8 mouse cellular contexts compared by ENCODE assay signal in genomic region chr7:120727581-120727980, GRCm38 (mm10). TPM values are rescaled to one million over a fixed set of nuclear protein-coding genes. Genes with fewer than 3 reads are reported as not detected.
A peak's percentile ranks its signal among the peaks of the same experiment; 100 is the strongest.
DNase-seq lines count a peak whose midpoint lies in the region; ATAC-seq lines count a peak whose summit lies in the region.

No protein-coding gene starts in this region.

- H3K27ac ChIP-seq in midbrain, embryonic 14.5 days (replicated peaks; ENCODE audit: low read depth, low read length), result no peak overlapping the region
- no peak overlapping the region for H3K27ac ChIP-seq in midbrain, embryonic 15.5 days

- no peaks in the 10 kb centered on the region for H3K9me3 ChIP-seq in midbrain, embryonic 14.5 days (ENCODE audit: control insufficient read depth, low read length)
- H3K9me3 ChIP-seq in midbrain, embryonic 15.5 days, result no peaks in the 10 kb centered on the region

- H3K4me3 ChIP-seq in midbrain, embryonic 14.5 days (replicated peaks; ENCODE audit: low read depth, low read length), result no peak overlapping the region
- H3K4me3 ChIP-seq in midbrain, embryonic 15.5 days, result no peak overlapping the region

- no peak overlapping the region for H3K9ac ChIP-seq in midbrain, embryonic 14.5 days (replicated peaks; ENCODE audit: low read length)
- no peak overlapping the region for H3K9ac ChIP-seq in midbrain, embryonic 15.5 days

- peak; percentile 16 for DNase-seq in cerebellum, adult 11 months
- DNase-seq in cerebellum, postnatal 4 days (ENCODE audit: low spot score in 2 of 2), result no peak
- peak; percentile 49 for DNase-seq in midbrain, embryonic 14.5 days
- DNase-seq in cerebellum, adult 9-10 months, result peak; percentile 41
- DNase-seq in kidney, postnatal 36 days, result peak; percentile 68 to 74
- peak; percentile 9 for DNase-seq in retina, adult 2 months (ENCODE audit: low read depth, low spot score)
- DNase-seq in neural tube, embryonic 10.5 days (ENCODE audit: extremely low spot score, low spot score), result no peak

- H3K36me3 ChIP-seq in midbrain, embryonic 14.5 days (ENCODE audit: control insufficient read depth, insufficient read depth, low read length), result peaks cover 19% of the 10 kb centered on the region
- H3K36me3 ChIP-seq in midbrain, embryonic 15.5 days (replicated peaks), result 0 out of 2 replicates have a peak, but pooled peaks cover 8% of the 10 kb centered on the region

- H3K4me1 ChIP-seq in midbrain, embryonic 14.5 days (ENCODE audit: control insufficient read depth, insufficient read depth, low read length), result peaks cover 18% of the 10 kb centered on the region
- peaks cover 14% of the 10 kb centered on the region for H3K4me1 ChIP-seq in midbrain, embryonic 15.5 days

- ATAC-seq in midbrain, embryonic 14.5 days (ENCODE audit: low FRiP score, low TSS enrichment), result no peak
- ATAC-seq in midbrain, embryonic 15.5 days (replicated peaks), result no peak

- H3K27me3 ChIP-seq in midbrain, embryonic 14.5 days (ENCODE audit: control insufficient read depth, insufficient read depth, low read length), result no peaks in the 10 kb centered on the region
- no peaks in the 10 kb centered on the region for H3K27me3 ChIP-seq in midbrain, embryonic 15.5 days (replicated peaks)

- no peak overlapping the region for H3K4me2 ChIP-seq in midbrain, embryonic 14.5 days (ENCODE audit: low read length)
- no peak overlapping the region for H3K4me2 ChIP-seq in midbrain, embryonic 15.5 days

- WGBS in midbrain, embryonic 14.5 days, result 89% methylated on average over 3 of the region's 3 CpGs
- 86% methylated on average over 3 of the region's 3 CpGs for WGBS in midbrain, embryonic 15.5 days

RNA-seq across cellular contexts. Expression of gene Vwa3a, which starts 11.5 kb away (rescaled TPM):
- polyA plus RNA-seq in midbrain, embryonic 14.5 days (2014; fragmentation: Nextera tagmentation; extraction: Ambion mirVana), result 1.3 TPM in 2 replicates
- 1.8 and 2.1 TPM in 2 replicates for polyA plus RNA-seq in midbrain, embryonic 15.5 days (2015; fragmentation: Nextera tagmentation; extraction: Ambion mirVana)

RNA-seq across cellular contexts. Expression of gene Mosmo, which starts 50.2 kb away (rescaled TPM):
- 15.7 and 18.8 TPM in 2 replicates for polyA plus RNA-seq in midbrain, embryonic 14.5 days (2014; fragmentation: Nextera tagmentation; extraction: Ambion mirVana)
- polyA plus RNA-seq in midbrain, embryonic 15.5 days (2015; fragmentation: Nextera tagmentation; extraction: Ambion mirVana), result 12.3 and 14.9 TPM in 2 replicates

RNA-seq across cellular contexts. Expression of gene Pdzd9, which starts 57.4 kb away (rescaled TPM):
- 0.36 and 0.45 TPM in 2 replicates for polyA plus RNA-seq in midbrain, embryonic 14.5 days (2014; fragmentation: Nextera tagmentation; extraction: Ambion mirVana)
- 0.34 and 0.54 TPM in 2 replicates for polyA plus RNA-seq in midbrain, embryonic 15.5 days (2015; fragmentation: Nextera tagmentation; extraction: Ambion mirVana)

Comparison
In these comparisons a context has a peak if more than half of its experiments do, and no peak if none do; other contexts are left out.
1. DNase-seq: peak in cerebellum, adult 11 months (single experiment), midbrain, embryonic 14.5 days (single experiment), cerebellum, adult 9-10 months (single experiment), kidney, postnatal 36 days (2 of 2) and retina, adult 2 months (single experiment); none in cerebellum, postnatal 4 days (0 of 2) and neural tube, embryonic 10.5 days (single experiment).